Mouse (Mus musculus): ENCODE data around the gene Ifi44.
A peak's percentile ranks its signal among the peaks of the same experiment; 100 is the strongest.

Gene Ifi44

DNA sequence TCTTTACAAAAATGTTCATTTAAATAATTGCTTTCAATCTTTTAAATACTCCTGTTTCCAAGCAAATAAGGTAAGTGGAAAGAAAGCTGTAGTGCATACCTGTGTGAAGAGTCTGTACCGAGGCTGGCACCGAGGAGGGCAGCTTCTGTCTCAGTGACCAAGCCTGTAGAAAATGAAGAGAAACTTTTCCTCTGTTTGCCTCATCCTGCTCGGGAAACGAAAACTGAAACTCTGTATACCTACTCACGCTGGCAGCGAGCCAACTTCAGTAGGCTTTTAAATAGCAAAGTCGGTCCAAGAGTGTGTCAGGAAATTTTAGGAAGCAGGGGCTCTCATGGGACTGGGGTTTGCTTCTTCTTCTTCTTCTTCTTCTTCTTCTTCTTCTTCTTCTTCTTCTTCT, at the start of gene Ifi44:
Gene Ifi44 (minus strand): TSS at position 224 of the 400 bp plus-strand sequence.
- no peak for DNase-seq

DNA sequence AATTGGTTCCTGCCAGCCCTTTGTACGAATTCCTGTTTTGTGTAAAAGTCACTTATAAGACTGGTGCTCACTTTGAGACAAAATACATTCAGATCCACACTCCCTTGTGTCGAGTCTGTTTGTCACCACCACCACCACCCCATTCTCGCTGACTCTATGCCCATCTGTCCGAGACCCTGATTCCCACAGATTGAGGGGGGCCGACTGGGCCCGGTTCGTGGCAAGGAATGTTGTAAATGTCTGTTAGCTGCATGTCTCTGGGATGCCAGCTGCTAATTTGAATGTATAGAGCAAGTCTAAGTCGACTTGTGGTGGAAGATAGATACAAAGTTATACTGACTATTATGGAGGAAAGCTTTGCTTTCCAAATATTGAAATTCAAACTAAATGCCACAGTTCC, 38.9 kb upstream of the Ifi44 start:
- DNase-seq = no peak

DNA sequence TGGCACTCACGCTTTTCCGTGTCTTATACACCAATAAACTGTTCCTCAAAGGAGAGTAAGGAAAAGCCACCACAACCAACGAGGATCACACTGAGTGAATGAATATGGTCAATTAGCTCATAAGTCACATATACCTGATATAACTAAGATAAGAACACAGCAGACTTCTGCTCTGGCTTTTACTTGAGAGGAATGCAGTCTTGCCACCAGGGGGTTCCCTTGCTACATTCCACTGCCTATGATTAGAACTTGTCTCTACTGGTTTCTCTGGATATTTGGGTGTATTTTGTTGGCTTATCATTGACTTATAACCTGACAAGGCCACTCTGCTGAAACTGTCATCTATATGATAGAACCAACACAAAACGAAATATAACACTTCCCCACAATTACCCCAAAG, 25.3 kb upstream of the Ifi44 start:
- no peak for DNase-seq

DNA sequence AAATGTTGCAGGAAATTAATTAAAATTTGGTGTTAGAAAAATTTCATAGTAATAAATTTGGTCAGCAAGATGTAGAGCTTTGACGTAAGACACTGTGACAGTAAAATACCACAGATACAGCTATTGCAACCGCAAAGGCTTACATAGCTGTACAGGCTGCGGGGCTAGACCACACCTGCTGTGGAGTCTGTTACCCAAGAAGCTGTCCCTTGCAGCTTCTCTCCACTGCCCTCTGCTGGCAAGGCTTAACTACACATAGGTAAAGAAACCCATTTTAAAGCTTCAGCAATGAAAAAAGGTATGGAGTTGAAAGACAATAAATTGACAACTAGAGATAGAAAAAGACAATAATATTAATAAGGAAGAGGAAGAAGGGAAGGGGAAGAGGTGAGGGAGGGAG, 21.3 kb upstream of the Ifi44 start:
- peak; percentile 3 for DNase-seq

DNA sequence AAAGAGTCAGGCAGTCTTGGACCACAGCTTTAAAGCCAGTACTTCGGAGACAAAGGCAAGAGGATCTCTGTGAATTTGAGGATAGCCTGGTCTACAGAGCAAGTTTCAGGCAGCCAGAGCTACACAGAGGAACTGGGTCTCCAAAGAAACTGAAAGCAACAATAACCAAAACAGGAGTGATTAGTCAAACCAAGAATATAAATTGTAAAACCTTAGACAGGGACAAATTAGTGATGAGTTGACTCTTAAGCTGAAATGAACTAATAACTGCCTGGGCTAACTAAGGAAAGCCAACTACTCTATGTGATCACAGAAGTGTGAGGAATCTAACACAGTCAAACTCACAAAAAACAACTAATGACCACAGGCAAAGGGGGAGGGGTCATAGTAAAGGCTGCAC, 1.2 kb downstream of the Ifi44 start:
- DNase-seq = no peak

DNA sequence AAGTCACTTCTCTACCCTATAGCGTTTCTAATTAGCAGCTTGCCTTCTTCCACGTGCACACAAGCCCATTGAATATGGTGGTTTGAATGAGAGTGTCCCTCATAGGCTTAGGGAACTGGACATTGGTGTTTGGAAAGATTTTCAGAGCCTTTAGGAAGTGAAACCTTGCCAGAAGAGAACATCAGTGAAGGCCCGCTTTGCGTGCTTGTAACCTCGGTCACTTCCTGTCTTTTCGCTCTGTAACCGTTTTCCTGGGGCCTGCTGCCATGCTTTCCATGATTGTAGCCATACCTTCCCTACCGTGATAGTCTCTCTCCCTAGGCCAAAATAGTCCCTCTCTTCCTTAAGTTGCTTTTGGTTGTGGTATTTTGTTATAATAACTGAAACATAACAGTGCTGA, 3.7 kb downstream of the Ifi44 start:
- no peak for DNase-seq

DNA sequence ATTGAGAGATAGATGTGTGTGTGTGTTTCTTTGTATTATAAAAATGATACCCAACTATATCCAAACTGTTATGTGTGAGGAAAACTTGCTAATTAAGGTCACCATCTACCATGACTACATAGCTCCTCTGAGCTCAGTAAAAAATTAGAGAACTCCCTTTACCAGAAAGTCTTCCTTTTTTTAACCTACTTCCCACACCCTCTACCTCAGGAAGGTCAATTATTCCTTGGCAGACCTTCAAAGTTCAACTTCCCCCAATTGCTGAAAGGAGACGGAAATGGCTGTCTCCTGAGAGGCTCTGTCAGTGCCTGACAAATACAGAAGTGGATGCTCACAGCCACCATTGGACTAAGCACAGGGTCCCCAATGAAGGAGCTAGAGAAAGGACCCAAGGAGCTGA, 7.5 kb downstream of the Ifi44 start:
- no peak for DNase-seq

DNA sequence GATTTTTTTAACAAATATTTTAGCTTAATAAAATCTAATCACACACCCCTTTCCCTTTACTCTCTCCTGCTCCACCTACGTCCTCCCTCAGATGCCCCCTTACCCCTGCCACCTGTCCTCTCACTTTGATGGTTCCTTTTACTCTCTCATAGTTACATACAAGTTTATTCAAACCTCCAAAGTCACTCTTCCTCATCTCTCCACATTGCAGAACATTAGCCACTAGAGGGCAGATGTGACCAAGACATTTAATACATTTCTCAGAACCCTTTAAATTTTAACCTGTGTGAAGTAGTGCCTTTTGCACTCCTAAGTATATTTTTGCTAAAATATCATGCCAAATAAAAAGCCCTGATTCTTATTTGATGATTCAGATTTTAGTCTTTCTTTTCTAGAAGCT, 33.5 kb downstream of the Ifi44 start:
- peak; percentile 2 for DNase-seq

DNA sequence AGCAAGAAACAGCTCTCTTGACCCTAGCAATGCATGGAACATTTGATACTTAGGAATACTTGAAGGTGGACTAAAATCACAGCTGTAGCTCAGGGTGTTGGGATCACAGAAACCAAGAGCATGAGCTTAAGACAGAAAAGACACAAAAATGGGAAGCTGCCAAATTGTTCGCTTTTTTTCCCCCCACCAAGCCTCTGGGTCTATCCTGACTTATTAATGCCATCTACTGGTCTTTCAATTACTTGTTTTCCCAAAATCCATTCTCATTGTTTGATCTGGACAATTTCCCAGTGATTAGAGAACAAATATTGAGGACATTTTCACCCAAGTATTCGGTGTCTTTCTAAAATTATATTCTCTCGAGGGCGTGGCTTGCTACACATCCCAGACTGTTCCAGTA, 42.4 kb downstream of the Ifi44 start:
- DNase-seq = no peak
